ENCODE assay signal across 19 mouse cellular contexts in genomic region chr9:52738560-52739100, GRCm38 (mm10). TPM values are rescaled to one million over a fixed set of nuclear protein-coding genes. Genes with fewer than 3 reads are reported as not detected.
DNase-seq lines count a peak whose midpoint lies in the region; ATAC-seq lines count a peak whose summit lies in the region.
"Had no signal": no experiment of that assay in that cellular context is flagged by ENCODE, and none has a peak within 500 bp of the region (broad histone marks: within the 10 kb centered on the region; RNA-seq: fewer than 3 reads in every experiment).

No protein-coding gene starts in this region.

- DNase-seq in frontal cortex, postnatal 14 days (ENCODE audit: low spot score in 2 of 2) = no peak
- DNase-seq in layer of hippocampus, adult 9-11 months = peak; percentile 4
- no peak for DNase-seq in layer of hippocampus, postnatal 25 days (ENCODE audit: extremely low spot score in 1 of 2, low spot score in 1 of 2)
- DNase-seq in right cerebral cortex, adult 2 months (ENCODE audit: low spot score in 2 of 2) = peak; percentile 29 to 37
- no peak for DNase-seq in right cerebral cortex, postnatal 4 days
- DNase-seq in ovary, adult 18-20 months (ENCODE audit: low spot score) = no peak
- DNase-seq: adrenal gland, adult 2 months; adrenal gland, postnatal 25 days; cerebellum, adult 2 months; cerebellum, postnatal 10 days; forebrain, postnatal 0 days; gastrocnemius, postnatal 14 days; heart, postnatal 36 days had no signal

- ATAC-seq in frontal cortex, adult (ENCODE audit: low TSS enrichment) = peak; percentile 91
- ATAC-seq: forebrain, embryonic 13.5 days; forebrain, postnatal 0 days; hindbrain, embryonic 16.5 days; inflammation-experienced regulatory T-cells, adult 6 months; Patski had no signal

RNA-seq across cellular contexts. Expression of gene AI593442, which starts 59.0 kb away (rescaled TPM):
- 100 to 1,000 TPM; 116 to 137 TPM for total RNA-seq in layer of hippocampus, postnatal 25 days (2021)
- total RNA-seq: MEL had no signal

Comparison
In these comparisons a context has a peak if more than half of its experiments do, and no peak if none do; other contexts are left out.
1. DNase-seq: peak in layer of hippocampus, adult 9-11 months (single experiment) and right cerebral cortex, adult 2 months (2 of 2); none in frontal cortex, postnatal 14 days (0 of 2), layer of hippocampus, postnatal 25 days (0 of 2), right cerebral cortex, postnatal 4 days (single experiment) and ovary, adult 18-20 months (single experiment).